Mouse (Mus musculus) limb, embryonic 15.5 days (tissue): Measurements from ENCODE around the gene Radil. TPM values are rescaled to one million over a fixed set of nuclear protein-coding genes. Genes with fewer than 3 reads are reported as not detected.

ENCODE experiments used
- ATAC-seq: fragments of 200-750 bp; cut with Nextera tagmentation; 2 replicates; pipeline ENCODE4 v1.8.0; 2017; ENCODE audit warnings: low read depth, moderate TSS enrichment; ENCODE audit not compliant: insufficient number of reproducible peaks, low FRiP score, low TSS enrichment
- H3K27ac ChIP-seq: fragments of 300-500 bp; sonication (generic); 2 replicates; pipeline ENCODE4 v1.5.1; 2015; ENCODE audit warnings: moderate library complexity, mild to moderate bottlenecking, inconsistent platforms
- H3K27me3 ChIP-seq: fragments of 300-500 bp; sonication (generic); 2 replicates; pipeline ENCODE4 v1.6.1; 2015; ENCODE audit warnings: inconsistent platforms
- H3K36me3 ChIP-seq: fragments of 300-500 bp; sonication (generic); 2 replicates; pipeline ENCODE4 v1.6.1; 2015; ENCODE audit warnings: inconsistent platforms
- H3K4me1 ChIP-seq: fragments of 300-500 bp; sonication (generic); 2 replicates; pipeline ENCODE4 v1.6.1; 2015; ENCODE audit warnings: inconsistent platforms
- H3K4me2 ChIP-seq: fragments of 300-500 bp; sonication (generic); 2 replicates; pipeline ENCODE4 v1.6.1; 2015; ENCODE audit warnings: mild to moderate bottlenecking, inconsistent platforms
- H3K4me3 ChIP-seq: fragments of 300-500 bp; sonication (generic); 2 replicates; pipeline ENCODE4 v1.5.1; 2015; ENCODE audit warnings: mild to moderate bottlenecking, inconsistent platforms
- H3K9ac ChIP-seq: fragments of 300-500 bp; sonication (generic); 2 replicates; pipeline ENCODE4 v1.6.1; 2015; ENCODE audit warnings: inconsistent platforms
- H3K9me3 ChIP-seq: fragments of 300-500 bp; sonication (generic); 2 replicates; pipeline ENCODE4 v1.6.1; 2016; ENCODE audit warnings: inconsistent platforms
- WGBS: fragments of 180-500 bp; shearing (Covaris S2); methylation state at CpG from one replicate; pipeline ENCODE4 v1.1.7; 2015; 5-methylcytosine and 5-hydroxymethylcytosine counted together
- polyA plus RNA-seq: library from polyadenylated mRNA; unstranded; fragments of >200 nt; fragmentation: Nextera tagmentation; extraction: Ambion mirVana; gene quantifications from 2 replicates; pipeline ENCODE4 v1.2.1, GENCODE M21; 2015

The Radil gene
- polyA plus RNA-seq, 1 experiment from 2014 or later = 8.3 TPM

- 1% methylated on average over 19 of the region's 19 CpGs for WGBS
These were observed 110.3 kb downstream of the Radil start for GRCm38 (mm10) chr5:142440451-142441147.

DNA sequence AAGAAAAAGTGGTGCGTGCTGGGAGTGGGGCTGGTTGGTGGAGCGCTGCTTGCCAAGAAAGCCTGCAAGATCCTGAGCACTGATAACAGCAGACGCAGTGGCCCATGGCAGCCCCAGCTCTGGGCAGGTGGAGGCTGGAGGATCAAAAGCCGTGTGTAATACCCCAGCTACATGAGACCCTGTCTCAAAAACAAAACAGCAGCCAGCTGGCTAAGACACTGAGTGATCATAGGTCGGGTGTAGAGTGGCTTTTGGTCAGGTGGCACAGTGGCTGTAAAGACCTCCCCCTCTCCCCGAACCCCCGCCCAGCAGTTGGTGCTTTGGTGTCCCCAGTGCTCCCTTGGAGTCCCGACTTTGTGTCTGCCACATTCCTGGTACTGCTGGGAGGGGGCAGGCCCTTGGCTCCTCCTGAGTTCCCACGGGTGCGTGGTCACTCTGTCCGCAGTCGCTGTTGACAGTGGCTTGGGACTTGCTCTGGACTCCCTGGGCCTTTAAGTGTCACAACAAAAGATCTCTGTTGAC is 110.9 kb downstream of the Radil start:
- 3% methylated on average over 12 of the region's 12 CpGs for WGBS
- H3K4me3 ChIP-seq = peak overlapping the region; percentile 36
- ATAC-seq = peak; percentile 21; the same call in 1 of the 2 replicates
- H3K9ac ChIP-seq = no peak overlapping the region
- H3K4me2 ChIP-seq = peak overlapping the region; percentile 72
- H3K36me3 ChIP-seq = peaks cover 29% of the 10 kb centered on the region
- peaks cover 70% of the 10 kb centered on the region for H3K4me1 ChIP-seq
- H3K27me3 ChIP-seq = no peaks in the 10 kb centered on the region
- no peaks in the 10 kb centered on the region for H3K9me3 ChIP-seq
- H3K27ac ChIP-seq = peak overlapping the region; percentile 96

More at GRCm38 (mm10) chr5:142440451-142441147, 110.3 kb downstream of the Radil start:
- H3K27me3 ChIP-seq = no peaks in the 10 kb centered on the region
- H3K4me2 ChIP-seq = peak overlapping the region; percentile 72
- H3K9me3 ChIP-seq = no peaks in the 10 kb centered on the region
- peak overlapping the region; percentile 36 for H3K4me3 ChIP-seq
- ATAC-seq = peak; percentile 94
- H3K27ac ChIP-seq = peak overlapping the region; percentile 96
- peaks cover 23% of the 10 kb centered on the region for H3K36me3 ChIP-seq
- peak overlapping the region; percentile 31; the same call in 1 of the 2 replicates for H3K9ac ChIP-seq
- peaks cover 77% of the 10 kb centered on the region for H3K4me1 ChIP-seq

DNA sequence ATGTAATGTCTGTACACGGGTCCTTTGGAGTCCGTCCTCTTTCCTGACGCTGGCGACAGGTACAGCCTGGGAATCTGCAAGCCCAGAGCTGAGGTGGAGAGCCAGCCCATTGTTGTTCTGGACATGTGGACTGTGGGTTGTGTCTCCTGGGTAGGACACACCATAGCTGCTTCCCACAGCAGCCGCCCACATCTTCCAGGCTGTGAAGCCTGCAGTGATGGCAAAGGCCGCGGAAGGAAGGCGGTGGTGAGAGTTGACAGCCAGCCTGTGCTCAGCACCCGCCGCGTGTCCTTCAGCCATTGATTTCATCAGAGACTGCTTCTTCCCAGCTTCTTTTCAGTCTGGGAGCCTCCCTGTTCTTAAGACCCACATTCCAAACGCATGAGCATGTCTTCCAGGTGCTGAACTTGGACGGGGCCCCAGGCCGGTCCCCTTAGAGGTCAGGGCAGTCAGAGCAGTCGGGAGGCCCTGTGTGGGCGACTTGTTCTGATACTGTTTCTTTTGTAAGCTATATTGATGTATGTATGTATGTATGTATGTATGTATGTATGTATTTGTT is 112.4 kb downstream of the Radil start:
- no peak overlapping the region for H3K4me2 ChIP-seq
- WGBS = 89% methylated on average over 16 of the region's 16 CpGs
- H3K9me3 ChIP-seq = no peaks in the 10 kb centered on the region
- no peak for ATAC-seq
- peaks cover 62% of the 10 kb centered on the region for H3K4me1 ChIP-seq
- no peaks in the 10 kb centered on the region for H3K27me3 ChIP-seq
- no peak overlapping the region for H3K9ac ChIP-seq
- no peak overlapping the region for H3K4me3 ChIP-seq
- H3K27ac ChIP-seq = no peak overlapping the region
- peaks cover 35% of the 10 kb centered on the region for H3K36me3 ChIP-seq

DNA sequence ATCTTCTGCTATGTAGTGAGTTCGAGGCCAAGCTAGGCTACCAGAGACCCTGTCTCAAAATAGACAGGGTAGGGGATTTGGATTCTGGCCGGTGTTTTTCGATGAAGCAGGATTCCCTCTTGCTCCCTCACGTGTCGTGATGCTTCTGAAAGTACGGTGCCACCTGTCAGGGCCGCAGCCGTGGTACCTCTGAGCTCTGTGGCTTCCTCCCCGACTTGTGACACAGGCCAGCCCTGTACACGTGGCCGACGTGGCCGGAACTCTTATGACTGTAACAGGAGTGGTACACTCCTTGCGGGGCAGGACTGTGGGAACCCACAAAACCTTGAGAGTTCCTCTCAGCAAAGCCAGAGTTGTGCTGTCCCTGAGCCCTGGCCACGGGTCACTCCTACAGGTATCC is 115.2 kb downstream of the Radil start:
- Histone ChIP-seq H3K4me2 (no peak overlapping the region), H3K9me3 (no peaks in the 10 kb centered on the region), H3K9ac (no peak overlapping the region), H3K4me1 (peaks cover 62% of the 10 kb centered on the region), H3K36me3 (peaks cover 35% of the 10 kb centered on the region), H3K27me3 (no peaks in the 10 kb centered on the region), H3K4me3 (no peak overlapping the region), H3K27ac (no peak overlapping the region)
- WGBS = 96% methylated on average over 15 of the region's 15 CpGs
- ATAC-seq = no peak

Other genes with a start within 250 kb of the Radil start
- gene Foxk1, start 149.6 kb downstream of the Radil start, polyA plus RNA-seq = 4.4 and 5.3 TPM in 2 replicates
- gene Ap5z1, start 87.2 kb downstream of the Radil start, polyA plus RNA-seq = 9.8 and 9.9 TPM in 2 replicates
- 0.05 and 0.09 TPM in 2 replicates for gene Papolb, start 21.0 kb downstream of the Radil start, polyA plus RNA-seq
- gene Mmd2, start 57.7 kb upstream of the Radil start, polyA plus RNA-seq = 1.4 and 1.5 TPM in 2 replicates
- 40.7 and 44.1 TPM in 2 replicates for gene Wipi2, start 76.6 kb upstream of the Radil start, polyA plus RNA-seq
- 3.9 and 5.4 TPM in 2 replicates for gene Slc29a4, start 141.4 kb upstream of the Radil start, polyA plus RNA-seq